Mouse (Mus musculus) left cerebral cortex, adult 6 months (tissue): ENCODE data around the gene Nsmce4a. TPM values are rescaled to one million over a fixed set of nuclear protein-coding genes. Genes with fewer than 3 reads are reported as not detected.

ENCODE experiments used
- long read RNA-seq, 2 experiments: library from polyadenylated mRNA; unstranded; transcript quantifications; one replicate each; pipeline ENCODE4 v2.0.0; 2019 to 2020
- polyA plus RNA-seq: library from polyadenylated mRNA; unstranded; fragments of <200 nt; fragmentation: Nextera tagmentation; gene quantifications from 2 replicates; pipeline ENCODE4 v1.2.3, GENCODE M21; 2021

Nsmce4a gene
- 9.5 and 85.1 TPM in 2 replicates for polyA plus RNA-seq
- long read RNA-seq, experiment 1, transcript Nsmce4a-202 (11 exons, 1,435 nt): major isoform, 8 of 17 reads
- long read RNA-seq, experiment 1, partial matches to known transcripts: 5 of 17 reads
- long read RNA-seq, experiment 1, other reads (novel, unspliced or antisense): 4 of 17 reads
- long read RNA-seq, experiment 2, partial matches to known transcripts: 8 of 14 reads
- long read RNA-seq, experiment 2, other reads (novel, unspliced or antisense): 5 of 14 reads

DNA sequence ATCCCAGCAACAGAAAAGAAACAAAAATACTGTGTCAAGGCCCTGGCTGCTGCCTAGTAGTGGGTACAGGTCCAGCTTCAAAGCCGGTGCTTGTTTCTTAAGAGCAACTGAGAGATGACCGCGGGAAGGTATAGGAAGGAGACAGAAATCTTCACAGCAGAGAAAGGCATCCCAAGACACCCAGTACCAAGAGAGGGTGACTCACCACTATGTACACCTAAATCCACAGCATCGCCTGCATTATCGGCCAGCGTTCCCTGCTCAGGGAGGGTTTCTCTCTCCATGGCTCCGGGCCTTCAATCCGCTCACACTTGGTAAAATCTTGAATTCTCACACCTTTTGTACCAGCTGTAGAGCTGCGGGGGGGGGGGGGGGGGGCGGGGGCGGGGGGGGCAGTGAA, at the start of gene Nsmce4a:
Gene Nsmce4a (minus strand): TSS at position 298 of the 400 bp plus-strand sequence.

DNA sequence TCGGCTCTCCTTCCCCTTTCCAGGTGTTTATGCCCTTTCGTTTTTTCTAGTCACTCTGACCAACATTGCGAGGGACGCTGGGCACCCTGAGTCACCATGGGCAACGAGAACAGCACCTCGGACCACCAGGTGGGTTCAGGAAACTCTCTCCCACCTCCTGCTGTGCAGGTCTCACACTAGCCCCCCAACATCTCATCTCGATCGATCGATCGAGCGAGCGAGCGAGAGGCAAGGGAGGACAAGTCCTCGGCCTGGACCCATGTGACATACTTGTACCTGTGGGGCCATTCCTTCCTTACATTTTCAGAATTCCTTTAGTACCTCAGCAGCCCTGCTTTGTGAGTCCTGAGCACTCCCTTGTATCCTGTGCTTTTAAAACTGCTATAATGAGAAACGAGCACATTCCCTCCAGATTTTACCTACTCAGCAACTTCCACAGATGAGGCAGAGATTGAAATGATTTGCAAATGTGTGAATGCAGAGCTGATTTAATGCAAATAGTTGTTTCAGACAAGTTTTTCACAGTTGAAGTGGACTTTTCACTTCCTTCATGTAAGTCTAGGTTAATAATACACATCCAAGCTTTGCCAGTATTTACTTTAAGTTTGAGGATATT, 4.6 kb upstream of the Nsmce4a start, which contains the start of gene Tacc2:
Gene Tacc2 (plus strand): TSS at position 51 of the 616 bp plus-strand sequence.

GRCm38 (mm10) chr7:130520049-130520425, 52.9 kb downstream of the Nsmce4a start, which contains the start of gene Ate1:
Gene Ate1 (minus strand): TSS chr7:130520369.

Other genes with a start within 250 kb of the Nsmce4a start
- 55.3 and 67.0 TPM in 2 replicates for gene Ate1, start 52.7 kb downstream of the Nsmce4a start, polyA plus RNA-seq
- 11.2 and 17.5 TPM in 2 replicates for gene Tacc2, start 4.3 kb upstream of the Nsmce4a start, polyA plus RNA-seq
- 0.33 and 0.38 TPM in 2 replicates for gene Btbd16, start 201.0 kb upstream of the Nsmce4a start, polyA plus RNA-seq